Mouse (Mus musculus): ENCODE measurements around the gene Blm. TPM values are rescaled to one million over a fixed set of nuclear protein-coding genes. Genes with fewer than 3 reads are reported as not detected.
A peak's percentile ranks its signal among the peaks of the same experiment; 100 is the strongest.

The Blm gene
- polyA plus RNA-seq (2014; fragmentation: Nextera tagmentation; extraction: Ambion mirVana), result 33.7 and 34.0 TPM in 2 replicates

DNA sequence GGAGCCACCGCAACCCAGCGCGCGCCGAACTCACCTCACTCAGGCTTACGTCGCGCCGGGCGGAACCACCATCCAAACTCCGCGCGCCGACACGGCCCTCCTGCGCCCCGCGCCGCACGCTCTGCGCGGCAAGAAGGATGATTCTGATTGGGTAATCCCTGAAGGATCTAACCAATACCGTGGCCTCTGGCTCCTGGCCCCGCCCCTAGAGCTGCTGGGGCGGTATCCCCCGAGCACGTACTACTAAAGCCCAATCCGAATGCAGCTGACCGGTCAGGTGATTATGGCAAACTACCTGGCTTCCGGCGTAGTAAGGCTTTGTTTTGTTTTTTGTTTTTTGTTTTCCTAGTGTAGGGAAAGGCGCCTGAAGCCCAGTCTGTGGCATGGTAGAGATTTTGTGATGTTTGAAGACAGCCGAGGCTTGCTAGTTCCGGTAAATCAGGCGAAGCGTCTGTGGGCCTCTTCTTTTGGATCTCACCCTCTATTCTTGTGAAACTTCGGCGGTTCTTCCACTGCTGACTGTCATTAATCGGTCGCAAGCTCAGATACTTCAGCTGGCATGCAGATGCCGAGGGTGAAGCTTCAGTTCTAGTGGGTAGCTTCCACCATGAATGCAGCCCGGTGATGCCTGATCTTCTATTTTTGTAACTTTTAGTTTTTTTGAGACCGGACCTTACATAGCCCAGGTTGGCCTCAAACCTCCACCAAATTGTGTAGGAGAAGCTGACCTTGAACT, at the start of gene Blm:
Gene Blm (minus strand): TSS at position 111 of the 736 bp plus-strand sequence.
- Histone ChIP-seq H3K36me3 (ENCODE audit: control insufficient read depth, insufficient read depth, low read length) (no peaks in the 10 kb centered on the region), H3K4me3 (ENCODE audit: low read depth, low read length) (peak within 1 kb of the TSS; percentile 62), H3K4me1 (replicated peaks; ENCODE audit: control insufficient read depth, insufficient read depth, low read length) (no peaks in the 10 kb centered on the region), H3K9ac (ENCODE audit: low read depth, low read length) (peak within 1 kb of the TSS; percentile 76), H3K27ac (ENCODE audit: low read depth, low read length) (peak within 1 kb of the TSS; percentile 70), H3K4me2 (replicated peaks; ENCODE audit: low read depth, low read length) (peak within 1 kb of the TSS; percentile 96), H3K27me3 (ENCODE audit: control insufficient read depth, insufficient read depth, low read length) (no peaks in the 10 kb centered on the region), H3K9me3 (ENCODE audit: control insufficient read depth, low read length) (no peaks in the 10 kb centered on the region)
- WGBS, result 1% methylated on average over 43 of the region's 43 CpGs
- peak; percentile 96 for DNase-seq (ENCODE audit: low spot score)
- ATAC-seq (ENCODE audit: low FRiP score), result peak; percentile 100

DNA sequence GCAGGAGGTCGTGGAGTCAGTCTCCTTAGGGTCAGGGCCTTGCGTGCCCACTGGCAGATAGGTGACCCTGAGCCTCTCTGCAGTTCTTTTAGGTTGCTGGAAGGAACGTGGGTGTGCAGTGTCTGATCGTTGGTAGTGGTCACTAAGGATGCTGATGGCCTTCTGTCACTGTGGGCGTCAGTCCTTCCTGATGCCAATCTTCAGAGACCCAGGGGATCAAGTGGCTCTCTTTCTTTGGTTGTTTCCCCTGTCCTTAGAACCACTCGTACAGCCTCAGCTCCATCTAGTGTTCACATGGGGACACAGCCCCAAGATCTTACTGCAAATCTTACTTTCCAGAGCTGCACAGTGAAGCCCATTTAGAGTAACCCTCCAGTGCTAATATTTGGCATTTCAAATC, 49.1 kb upstream of the Blm start:
- no peak overlapping the region for H3K4me2 ChIP-seq (replicated peaks; ENCODE audit: low read depth, low read length)
- no peaks in the 10 kb centered on the region for H3K9me3 ChIP-seq (ENCODE audit: control insufficient read depth, low read length)
- H3K27ac ChIP-seq (ENCODE audit: low read depth, low read length), result no peak overlapping the region
- H3K4me3 ChIP-seq (ENCODE audit: low read depth, low read length), result no peak overlapping the region
- H3K36me3 ChIP-seq (ENCODE audit: control insufficient read depth, insufficient read depth, low read length), result no peaks in the 10 kb centered on the region
- H3K27me3 ChIP-seq (ENCODE audit: control insufficient read depth, insufficient read depth, low read length), result no peaks in the 10 kb centered on the region
- ATAC-seq (ENCODE audit: low FRiP score), result no peak
- whole genome bisulfite sequencing, result 40% methylated on average over 6 of the region's 6 CpGs
- H3K9ac ChIP-seq (ENCODE audit: low read depth, low read length), result no peak overlapping the region
- DNase-seq (ENCODE audit: low spot score), result peak; percentile 65
- peaks cover 7% of the 10 kb centered on the region for H3K4me1 ChIP-seq (replicated peaks; ENCODE audit: control insufficient read depth, insufficient read depth, low read length)

DNA sequence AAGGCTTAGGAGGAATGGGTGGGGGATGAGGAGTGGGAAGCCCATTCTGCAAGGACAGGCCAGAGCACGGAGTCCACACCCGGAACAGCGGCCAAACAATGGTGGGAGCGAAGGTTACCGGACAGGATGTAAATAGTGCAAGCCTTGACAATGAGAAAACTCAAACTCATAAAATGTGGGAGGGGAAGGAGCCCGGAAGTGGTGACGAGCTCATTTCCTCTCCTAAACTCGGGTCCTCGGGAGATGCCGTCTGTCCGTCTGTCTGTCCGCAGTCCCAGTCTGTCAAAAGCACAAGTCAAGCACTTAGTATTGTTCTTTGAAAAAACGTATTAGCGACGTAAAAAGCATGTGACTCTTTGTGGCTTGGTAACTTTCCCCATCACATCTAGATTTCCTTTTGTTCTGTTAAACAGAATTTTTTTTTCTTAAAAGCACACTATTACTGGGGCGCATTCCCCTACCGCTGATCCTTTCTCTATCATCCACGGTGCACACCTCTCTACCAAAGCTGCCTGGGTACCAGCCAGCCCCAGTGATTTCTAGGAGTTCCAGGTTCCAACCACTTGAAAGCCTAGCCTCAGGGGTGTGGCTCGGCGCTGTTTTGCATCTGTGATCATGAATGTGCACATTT, 48.0 kb upstream of the Blm start:
- H3K9me3 ChIP-seq (ENCODE audit: control insufficient read depth, low read length), result no peaks in the 10 kb centered on the region
- DNase-seq (ENCODE audit: low spot score) (peak; percentile 6), ATAC-seq (ENCODE audit: low FRiP score) (no peak)
- no peak overlapping the region for H3K4me3 ChIP-seq (ENCODE audit: low read depth, low read length)
- H3K4me1 ChIP-seq (replicated peaks; ENCODE audit: control insufficient read depth, insufficient read depth, low read length), result peaks cover 7% of the 10 kb centered on the region
- H3K27ac ChIP-seq (ENCODE audit: low read depth, low read length), result no peak overlapping the region
- H3K36me3 ChIP-seq (ENCODE audit: control insufficient read depth, insufficient read depth, low read length), result no peaks in the 10 kb centered on the region
- no peak overlapping the region for H3K4me2 ChIP-seq (replicated peaks; ENCODE audit: low read depth, low read length)
- H3K9ac ChIP-seq (ENCODE audit: low read depth, low read length), result no peak overlapping the region
- WGBS, result 73% methylated on average over 20 of the region's 20 CpGs
- H3K27me3 ChIP-seq (ENCODE audit: control insufficient read depth, insufficient read depth, low read length), result no peaks in the 10 kb centered on the region

DNA sequence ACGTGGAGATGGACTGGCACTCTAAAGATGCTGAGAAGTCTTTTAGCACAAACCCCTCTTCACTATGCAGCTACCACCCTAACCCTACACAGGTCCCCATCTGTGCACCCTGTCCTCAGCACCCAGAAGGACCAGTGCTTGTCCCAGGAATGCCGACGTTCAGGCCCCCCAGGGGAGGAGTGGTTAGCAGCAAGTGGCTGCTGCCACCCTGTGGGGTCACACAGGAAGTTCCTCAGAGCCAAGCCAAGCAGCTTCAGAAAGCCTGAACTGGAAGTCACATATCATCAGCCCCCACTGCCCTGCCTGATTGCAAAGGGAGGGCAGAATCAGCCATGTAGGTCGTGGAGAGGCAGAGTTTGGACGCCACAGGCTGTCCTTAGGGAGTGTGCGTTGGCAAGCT, 45.4 kb upstream of the Blm start:
- Histone ChIP-seq H3K36me3 (ENCODE audit: control insufficient read depth, insufficient read depth, low read length) (no peaks in the 10 kb centered on the region), H3K9ac (ENCODE audit: low read depth, low read length) (no peak overlapping the region), H3K4me1 (replicated peaks; ENCODE audit: control insufficient read depth, insufficient read depth, low read length) (no peaks in the 10 kb centered on the region), H3K4me3 (ENCODE audit: low read depth, low read length) (no peak overlapping the region), H3K9me3 (ENCODE audit: control insufficient read depth, low read length) (no peaks in the 10 kb centered on the region), H3K27ac (ENCODE audit: low read depth, low read length) (no peak overlapping the region), H3K4me2 (replicated peaks; ENCODE audit: low read depth, low read length) (no peak overlapping the region), H3K27me3 (ENCODE audit: control insufficient read depth, insufficient read depth, low read length) (no peaks in the 10 kb centered on the region)
- WGBS, result 29% methylated on average over 6 of the region's 6 CpGs
- DNase-seq (ENCODE audit: low spot score) (no peak), ATAC-seq (ENCODE audit: low FRiP score) (no peak)

DNA sequence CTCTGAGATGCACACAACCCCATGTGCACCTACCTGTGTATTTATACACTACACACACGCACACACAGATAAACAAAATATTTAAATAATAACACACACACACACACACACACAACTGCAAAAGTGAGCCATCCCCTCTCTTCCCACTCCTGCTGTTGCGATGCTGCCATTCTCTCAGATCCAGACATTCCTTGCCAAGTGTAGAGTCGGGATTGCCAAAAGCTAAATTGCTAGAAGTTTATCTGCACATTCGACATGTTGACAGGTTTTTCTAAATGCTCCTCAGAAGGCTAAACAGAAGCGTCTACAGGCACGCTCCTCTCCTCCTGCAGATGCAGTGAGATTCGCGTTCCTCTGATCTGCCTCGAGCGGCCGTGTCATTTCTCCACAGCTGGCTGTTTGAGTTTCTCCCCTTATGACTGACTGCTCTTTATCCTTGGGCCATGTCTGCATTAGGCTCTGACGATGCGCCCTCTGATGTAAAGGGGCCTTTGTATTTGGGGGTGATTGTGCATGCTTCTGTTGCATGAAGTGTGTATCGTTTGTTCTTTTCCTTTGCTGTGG, 42.6 kb upstream of the Blm start:
- ATAC-seq (ENCODE audit: low FRiP score) (no peak), DNase-seq (ENCODE audit: low spot score) (no peak)
- WGBS, result 76% methylated on average over 14 of the region's 14 CpGs
- Histone ChIP-seq H3K9ac (ENCODE audit: low read depth, low read length) (no peak overlapping the region), H3K27me3 (ENCODE audit: control insufficient read depth, insufficient read depth, low read length) (no peaks in the 10 kb centered on the region), H3K27ac (ENCODE audit: low read depth, low read length) (no peak overlapping the region), H3K9me3 (ENCODE audit: control insufficient read depth, low read length) (no peaks in the 10 kb centered on the region), H3K4me1 (replicated peaks; ENCODE audit: control insufficient read depth, insufficient read depth, low read length) (no peaks in the 10 kb centered on the region), H3K36me3 (ENCODE audit: control insufficient read depth, insufficient read depth, low read length) (no peaks in the 10 kb centered on the region), H3K4me3 (ENCODE audit: low read depth, low read length) (no peak overlapping the region), H3K4me2 (replicated peaks; ENCODE audit: low read depth, low read length) (no peak overlapping the region)

DNA sequence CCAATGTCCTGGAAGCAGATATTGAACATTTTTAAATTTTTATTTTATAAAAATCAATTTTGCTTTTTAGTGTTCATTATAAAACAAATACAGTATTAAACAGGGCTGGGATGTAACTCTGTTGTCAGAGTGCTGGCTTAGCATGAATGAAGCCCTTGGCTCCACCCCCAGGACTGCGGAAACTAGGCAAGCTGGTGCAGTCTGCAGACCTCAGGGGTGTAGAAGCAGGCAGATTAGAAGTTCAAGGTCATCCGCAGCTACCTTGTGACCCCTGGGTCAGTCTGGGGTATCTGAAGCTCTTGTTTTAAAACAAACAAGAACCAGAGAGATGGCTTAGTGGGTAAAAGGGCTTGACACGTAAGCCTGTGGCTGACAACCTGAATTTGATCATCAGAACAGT, 41.7 kb upstream of the Blm start:
- H3K4me1 ChIP-seq (replicated peaks; ENCODE audit: control insufficient read depth, insufficient read depth, low read length), result no peaks in the 10 kb centered on the region
- 69% methylated on average over 3 of the region's 3 CpGs for WGBS
- H3K4me3 ChIP-seq (ENCODE audit: low read depth, low read length), result no peak overlapping the region
- no peak overlapping the region for H3K9ac ChIP-seq (ENCODE audit: low read depth, low read length)
- no peaks in the 10 kb centered on the region for H3K36me3 ChIP-seq (ENCODE audit: control insufficient read depth, insufficient read depth, low read length)
- no peak overlapping the region for H3K27ac ChIP-seq (ENCODE audit: low read depth, low read length)
- no peak for ATAC-seq (ENCODE audit: low FRiP score)
- no peaks in the 10 kb centered on the region for H3K27me3 ChIP-seq (ENCODE audit: control insufficient read depth, insufficient read depth, low read length)
- H3K9me3 ChIP-seq (ENCODE audit: control insufficient read depth, low read length), result no peaks in the 10 kb centered on the region
- no peak for DNase-seq (ENCODE audit: low spot score)
- no peak overlapping the region for H3K4me2 ChIP-seq (replicated peaks; ENCODE audit: low read depth, low read length)

DNA sequence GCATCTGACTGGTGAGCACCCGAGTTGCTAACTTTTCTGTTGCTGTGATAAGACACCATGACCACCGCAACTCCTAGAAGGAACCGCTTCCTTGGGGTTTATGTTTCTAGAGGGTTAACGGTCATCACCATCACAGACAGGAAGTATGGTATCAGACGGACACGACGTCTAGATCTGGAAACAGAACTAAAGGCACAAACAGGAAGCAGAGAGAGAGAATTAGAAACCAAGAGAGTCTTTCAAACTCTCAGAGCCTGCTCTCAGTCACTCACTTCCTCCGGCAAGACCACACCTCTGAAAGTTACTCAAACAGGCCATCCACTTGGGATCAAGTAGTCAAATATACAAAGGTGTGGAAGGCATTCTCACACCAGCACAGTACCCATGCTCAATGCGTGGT, 40.8 kb upstream of the Blm start:
- Histone ChIP-seq H3K4me1 (replicated peaks; ENCODE audit: control insufficient read depth, insufficient read depth, low read length) (no peaks in the 10 kb centered on the region), H3K36me3 (ENCODE audit: control insufficient read depth, insufficient read depth, low read length) (no peaks in the 10 kb centered on the region), H3K9ac (ENCODE audit: low read depth, low read length) (no peak overlapping the region), H3K9me3 (ENCODE audit: control insufficient read depth, low read length) (no peaks in the 10 kb centered on the region), H3K4me2 (replicated peaks; ENCODE audit: low read depth, low read length) (no peak overlapping the region), H3K4me3 (ENCODE audit: low read depth, low read length) (no peak overlapping the region), H3K27me3 (ENCODE audit: control insufficient read depth, insufficient read depth, low read length) (no peaks in the 10 kb centered on the region), H3K27ac (ENCODE audit: low read depth, low read length) (no peak overlapping the region)
- 86% methylated on average over 9 of the region's 9 CpGs for WGBS
- DNase-seq (ENCODE audit: low spot score) (no peak), ATAC-seq (ENCODE audit: low FRiP score) (no peak)

DNA sequence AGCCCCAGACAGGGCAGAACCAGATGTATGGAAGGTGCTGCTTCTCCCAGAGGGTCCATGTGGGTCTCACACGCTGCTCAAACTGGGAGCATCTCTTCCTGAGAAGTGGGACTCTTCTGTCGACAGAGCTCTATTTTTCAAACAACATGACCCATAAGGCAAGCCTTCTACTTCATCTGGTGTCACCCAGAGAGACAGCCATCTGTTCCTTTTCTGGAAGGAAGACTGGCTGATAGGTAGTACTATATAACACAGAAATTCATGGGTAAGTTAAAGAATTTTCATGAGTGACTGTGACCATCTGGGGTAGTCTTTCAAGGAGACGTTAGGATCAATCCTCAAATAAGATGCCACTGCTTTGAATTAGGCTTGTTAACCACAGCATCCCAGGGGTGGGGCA, 38.2 kb upstream of the Blm start:
- Histone ChIP-seq H3K27ac (ENCODE audit: low read depth, low read length) (no peak overlapping the region), H3K9ac (ENCODE audit: low read depth, low read length) (no peak overlapping the region), H3K4me2 (replicated peaks; ENCODE audit: low read depth, low read length) (no peak overlapping the region), H3K4me1 (replicated peaks; ENCODE audit: control insufficient read depth, insufficient read depth, low read length) (no peaks in the 10 kb centered on the region), H3K27me3 (ENCODE audit: control insufficient read depth, insufficient read depth, low read length) (no peaks in the 10 kb centered on the region), H3K4me3 (ENCODE audit: low read depth, low read length) (no peak overlapping the region), H3K9me3 (ENCODE audit: control insufficient read depth, low read length) (no peaks in the 10 kb centered on the region), H3K36me3 (ENCODE audit: control insufficient read depth, insufficient read depth, low read length) (no peaks in the 10 kb centered on the region)
- no peak for DNase-seq (ENCODE audit: low spot score)
- WGBS, result 67% methylated on average over 3 of the region's 3 CpGs
- ATAC-seq (ENCODE audit: low FRiP score), result no peak

DNA sequence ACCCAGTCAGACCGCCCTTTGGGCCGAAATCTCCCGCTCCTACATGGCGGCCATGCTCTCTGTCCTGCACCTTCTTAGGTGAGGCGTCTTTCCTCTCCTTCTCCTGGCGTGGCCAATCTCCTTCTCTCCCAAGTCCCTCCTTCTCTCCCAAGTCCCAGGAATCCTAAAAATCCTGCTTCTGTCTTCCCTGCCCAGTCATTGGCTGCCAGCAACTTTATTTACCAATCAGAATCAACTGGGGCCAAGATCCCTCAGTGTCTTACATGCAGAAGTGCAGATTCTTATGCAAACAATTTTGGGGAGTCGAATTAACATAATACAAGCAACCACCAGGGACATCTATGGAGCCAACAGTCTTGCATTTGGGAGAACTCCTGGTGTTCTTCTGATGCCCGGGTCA, 33.1 kb upstream of the Blm start:
- 76% methylated on average over 8 of the region's 8 CpGs for WGBS
- Histone ChIP-seq H3K27ac (ENCODE audit: low read depth, low read length) (no peak overlapping the region), H3K36me3 (ENCODE audit: control insufficient read depth, insufficient read depth, low read length) (no peaks in the 10 kb centered on the region), H3K4me3 (ENCODE audit: low read depth, low read length) (no peak overlapping the region), H3K9me3 (ENCODE audit: control insufficient read depth, low read length) (no peaks in the 10 kb centered on the region), H3K4me2 (replicated peaks; ENCODE audit: low read depth, low read length) (no peak overlapping the region), H3K9ac (ENCODE audit: low read depth, low read length) (no peak overlapping the region), H3K4me1 (replicated peaks; ENCODE audit: control insufficient read depth, insufficient read depth, low read length) (no peaks in the 10 kb centered on the region), H3K27me3 (ENCODE audit: control insufficient read depth, insufficient read depth, low read length) (no peaks in the 10 kb centered on the region)
- ATAC-seq (ENCODE audit: low FRiP score) (no peak), DNase-seq (ENCODE audit: low spot score) (no peak)

Measured in hindbrain, embryonic 11.5 days (tissue).